Mouse (Mus musculus): Measurements from ENCODE around the gene Spaca5.

The Spaca5 gene

DNA sequence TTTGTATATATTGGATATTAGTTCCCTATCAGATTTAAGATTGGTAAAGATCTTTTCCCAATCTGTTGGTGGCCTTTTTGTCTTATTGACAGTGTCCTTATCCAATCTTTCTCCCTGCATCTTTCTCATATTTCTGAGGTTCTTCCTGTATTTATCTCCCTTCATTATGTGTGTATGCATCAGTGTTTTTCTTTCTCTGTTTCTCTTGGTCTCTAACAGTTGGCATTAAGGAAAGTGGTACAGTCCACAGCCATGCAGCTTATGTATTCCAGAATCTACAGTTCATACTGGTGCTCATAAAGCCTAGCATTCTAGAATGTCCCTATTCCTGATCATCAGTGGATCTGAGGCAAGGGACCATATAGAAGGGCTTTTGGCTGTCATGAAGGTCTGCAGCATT lies at the start of gene Spaca5:
Spaca5 (plus strand) TSS at position 301 of the 400 bp plus-strand sequence.
- no peak for DNase-seq

DNA sequence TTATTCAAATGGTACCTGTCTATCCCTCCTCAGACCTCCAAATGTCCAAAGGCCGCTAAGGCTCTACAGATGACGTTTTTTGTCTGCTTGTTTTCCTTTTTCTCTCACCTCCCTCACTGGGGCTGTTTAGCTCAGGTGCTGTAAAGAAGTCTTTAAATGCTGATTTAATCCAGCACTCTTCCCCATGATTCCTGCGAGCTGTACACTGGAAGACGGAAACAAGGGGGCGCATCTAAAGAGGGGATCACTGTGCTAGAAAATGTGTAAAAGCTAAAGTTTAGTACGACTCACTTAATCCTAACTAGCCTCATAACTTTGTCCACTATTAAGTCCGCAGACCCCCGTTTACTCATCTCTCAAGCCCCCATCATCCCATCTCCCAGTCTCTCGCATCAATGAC lies 6.7 kb upstream of the Spaca5 start:
- DNase-seq: no peak

DNA sequence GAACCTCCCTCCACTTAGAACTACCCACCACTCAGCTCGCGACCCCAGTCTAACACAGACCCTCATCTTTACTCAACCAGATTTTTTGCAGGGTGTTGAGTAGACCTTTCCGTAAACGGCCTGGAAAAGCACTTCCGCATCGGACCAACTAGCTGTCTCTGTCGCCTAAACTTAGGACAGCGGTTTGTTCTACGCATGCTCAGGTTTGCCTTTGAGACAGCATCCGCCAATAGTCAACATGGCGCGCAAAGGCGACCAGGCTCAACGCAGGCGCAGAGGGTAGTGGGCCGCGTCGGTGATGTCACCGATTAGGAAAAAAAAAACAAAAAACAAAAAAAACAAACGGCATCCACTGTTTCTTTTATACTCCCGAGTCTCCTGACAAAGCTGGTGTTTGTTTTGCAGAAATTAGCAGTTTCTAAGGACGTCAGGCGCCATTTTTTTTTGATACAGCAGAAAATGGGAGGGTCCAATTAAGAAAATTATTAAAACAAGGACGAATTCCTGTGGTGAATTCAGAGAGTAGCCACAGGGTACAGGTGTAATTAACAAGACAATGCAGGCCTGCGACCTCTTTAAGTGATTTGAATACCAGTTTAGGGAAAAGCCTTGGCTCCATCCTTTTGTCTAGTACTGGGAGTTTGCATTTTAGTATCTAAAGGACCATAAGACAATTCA lies 6.2 kb upstream of the Spaca5 start, which contains the start of gene Zfp182:
Zfp182 (minus strand) TSS at position 451 of the 678 bp plus-strand sequence.
- peak; percentile 82 to 90 for DNase-seq

DNA sequence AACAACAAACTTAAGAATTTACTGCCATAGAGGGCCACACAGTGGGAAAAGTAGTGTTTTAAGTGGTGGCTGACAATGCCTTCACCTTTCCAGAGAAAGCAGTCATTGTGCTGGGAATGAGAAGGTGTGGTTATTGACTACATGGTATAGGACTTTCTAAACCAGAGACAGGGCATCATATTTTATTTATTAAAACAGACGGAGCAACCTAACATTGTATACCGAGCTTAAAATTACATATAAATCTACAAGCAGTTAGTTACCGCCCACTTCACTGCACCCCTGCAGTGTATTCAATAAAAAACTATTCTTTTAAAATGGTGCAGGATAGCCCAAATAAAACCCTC lies 5.7 kb upstream of the Spaca5 start:
- DNase-seq: no peak

DNA sequence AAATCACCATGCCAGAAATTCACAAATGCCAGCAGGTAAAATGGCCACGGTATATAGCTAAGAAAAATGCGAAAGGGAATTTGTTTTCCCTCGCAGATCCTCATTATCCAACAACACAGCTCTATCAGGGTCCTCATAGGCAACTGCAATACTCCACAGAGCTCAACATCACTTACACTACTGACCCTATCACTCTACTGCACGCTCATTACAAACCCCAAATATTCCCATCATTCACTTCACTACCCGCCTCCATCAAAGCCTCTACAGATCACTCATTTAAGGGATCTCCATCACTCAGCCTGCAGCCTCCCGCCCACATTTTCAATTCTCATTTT lies 20.4 kb downstream of the Spaca5 start:
- DNase-seq: no peak

DNA sequence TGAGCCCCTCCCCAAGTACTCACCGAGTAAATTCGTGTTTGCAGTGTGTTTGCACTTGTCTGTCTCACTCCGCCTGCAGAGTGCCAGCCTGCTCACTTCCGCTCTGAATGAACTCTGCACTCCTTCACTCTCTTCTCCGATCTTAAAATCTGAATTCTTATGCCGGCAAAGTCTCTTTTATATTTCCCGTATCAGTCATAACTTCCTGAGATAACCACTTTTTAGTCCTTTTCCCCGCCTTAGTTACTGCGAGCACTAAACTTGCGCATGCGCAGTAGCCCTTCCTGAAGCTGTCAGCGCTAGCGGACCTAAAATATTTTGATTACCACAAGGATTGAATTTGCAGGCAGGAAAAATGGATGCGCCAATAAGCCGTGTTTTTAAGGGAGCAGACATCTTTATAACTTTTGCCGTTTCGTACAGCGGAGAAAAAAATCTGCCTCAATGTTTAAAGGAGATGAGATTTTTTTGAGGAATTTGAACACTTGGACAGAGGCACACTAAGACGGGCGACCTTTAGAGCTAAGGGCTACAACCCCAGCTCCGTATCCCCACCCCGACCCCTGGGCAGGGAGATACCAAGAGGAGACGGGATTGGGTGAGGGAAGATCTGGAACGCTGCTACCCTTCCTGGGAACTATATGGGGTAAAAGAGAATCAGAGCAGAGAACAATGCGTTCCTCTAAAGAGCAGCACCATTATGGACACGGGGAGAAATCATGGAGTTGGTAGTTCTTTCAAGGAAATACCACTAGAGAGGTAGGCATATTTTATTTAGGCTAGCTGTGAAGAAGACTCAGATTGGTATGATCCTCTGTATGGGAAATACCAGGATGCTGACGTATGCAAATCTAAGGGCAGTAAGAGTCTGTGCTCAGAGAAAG lies 21.0 kb downstream of the Spaca5 start, which contains the start of gene Zfp300:
Zfp300 (minus strand) TSS at position 545 of the 884 bp plus-strand sequence.
- peak; percentile 62 to 63 for DNase-seq

DNA sequence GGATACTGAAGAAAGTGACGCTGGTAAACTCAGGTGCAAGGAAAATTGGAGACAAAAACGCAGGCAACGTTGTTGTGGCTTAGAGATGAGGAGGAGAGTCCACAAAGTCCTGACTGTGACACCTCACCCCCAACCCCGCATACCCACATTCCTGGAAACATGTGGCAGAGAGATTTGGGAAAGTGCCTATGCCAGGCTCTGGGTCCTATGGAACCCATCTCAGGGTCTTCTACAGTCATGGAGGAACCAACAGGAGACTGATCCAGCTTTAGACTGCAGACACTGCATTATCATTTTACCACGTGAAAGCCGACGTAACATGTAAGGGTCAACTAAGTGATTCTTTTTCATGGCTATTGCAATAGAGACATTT lies 21.6 kb downstream of the Spaca5 start:
- no peak for DNase-seq

DNA sequence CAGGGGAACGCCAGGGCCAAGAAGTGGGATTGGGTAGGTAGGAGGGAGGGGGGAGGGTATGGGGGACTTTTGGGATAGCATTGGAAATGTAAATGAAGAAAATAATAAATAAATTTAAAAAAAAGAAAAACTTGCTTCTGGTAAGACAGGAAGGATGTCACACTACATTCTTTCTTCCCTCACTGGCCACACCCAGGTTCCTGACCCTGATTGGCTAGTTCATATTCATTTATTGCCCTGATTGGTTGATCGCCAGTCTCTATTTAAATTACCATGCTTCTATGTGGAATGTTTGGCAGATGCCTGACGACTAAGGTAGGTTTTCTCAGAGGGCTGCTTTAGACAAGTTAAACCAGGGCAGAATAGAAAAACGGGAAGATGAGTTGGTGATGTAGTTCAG lies 47.3 kb downstream of the Spaca5 start, which contains the start of gene Ssxa1:
Ssxa1 (plus strand) TSS at position 301 of the 400 bp plus-strand sequence.
- no peak for DNase-seq
